Mouse (Mus musculus): Measurements from ENCODE around the gene St5.

DNA sequence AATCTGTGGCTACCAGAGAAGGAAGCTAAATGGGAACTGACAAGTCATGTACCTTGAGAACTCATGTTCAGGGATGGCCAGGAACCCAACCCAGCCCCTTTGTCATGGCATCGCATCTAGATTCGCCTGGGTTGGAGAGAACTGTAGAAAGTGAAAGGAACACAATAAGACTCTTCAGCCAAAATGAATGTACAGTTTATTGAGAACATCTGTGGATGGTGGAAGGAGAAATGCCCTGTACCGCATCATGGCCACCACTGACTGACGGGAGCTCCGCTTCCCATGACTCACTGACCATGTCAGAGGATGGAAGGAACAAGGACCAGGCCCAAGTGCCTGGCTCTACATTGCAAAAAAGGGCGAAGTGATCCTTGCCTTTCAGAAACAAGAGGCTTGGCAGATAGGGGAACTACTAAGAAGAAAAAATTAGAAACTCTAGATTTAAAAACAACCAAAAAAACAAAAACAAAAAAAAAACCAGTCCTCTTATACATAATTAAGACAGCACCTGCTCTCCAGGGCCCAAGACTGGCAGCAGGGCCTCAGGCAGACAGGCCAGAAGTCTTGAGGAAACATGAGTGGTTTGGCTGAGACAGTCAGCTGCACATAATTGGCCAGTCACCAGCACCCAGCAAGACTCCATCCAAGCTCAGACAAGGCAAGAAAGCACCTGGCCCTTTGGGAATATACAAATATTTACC lies 179.5 kb downstream of the St5 start:
- TF ChIP-seq CTCF (conservative IDR thresholded peaks at IDR 0.05; ENCODE audit: insufficient read depth, insufficient read length, low read depth, low read length): no peak
- TF ChIP-seq POLR2A (IDR thresholded peaks at IDR 0.05; ENCODE audit: low read depth, low read length): no peak

Measured in kidney, adult 2 months (tissue).